Mouse (Mus musculus): Measurements from ENCODE around the gene Trem2. TPM values are rescaled to one million over a fixed set of nuclear protein-coding genes. Genes with fewer than 3 reads are reported as not detected.
"Not testable (repeated sequence)": the region's sequence is repeated elsewhere in the genome, so short reads cannot be mapped to it uniquely, and the experiment has no call there.

Trem2 gene
- polyA plus RNA-seq (2015; fragmentation: Nextera tagmentation; extraction: Ambion mirVana): 4.8 and 5.9 TPM in 2 replicates

- no peak for ATAC-seq (ENCODE audit: low FRiP score)
- H3K4me3 ChIP-seq: no peak within 1 kb of the TSS
- H3K27ac ChIP-seq: no peak within 1 kb of the TSS
- H3K4me1 ChIP-seq (replicated peaks): no peaks in the 10 kb centered on the region
- H3K4me2 ChIP-seq: no peak within 1 kb of the TSS
- H3K36me3 ChIP-seq: no peaks in the 10 kb centered on the region
- H3K9ac ChIP-seq: no peak within 1 kb of the TSS
- no peaks in the 10 kb centered on the region for H3K9me3 ChIP-seq
- 80% methylated on average over 5 of the region's 5 CpGs for WGBS
- H3K27me3 ChIP-seq: no peaks in the 10 kb centered on the region
These were observed at the start of gene Trem2 for GRCm38 (mm10) chr17:48346231-48346630. Gene Trem2, plus strand, starts transcription at chr17:48346401.

- H3K9ac ChIP-seq: no peak within 1 kb of the TSS
- no peaks in the 10 kb centered on the region for H3K36me3 ChIP-seq
- H3K27me3 ChIP-seq: no peaks in the 10 kb centered on the region
- no peak for ATAC-seq (ENCODE audit: low FRiP score)
- no peaks in the 10 kb centered on the region for H3K4me1 ChIP-seq (replicated peaks)
- H3K4me3 ChIP-seq: no peak within 1 kb of the TSS
- no peaks in the 10 kb centered on the region for H3K9me3 ChIP-seq
- no peak within 1 kb of the TSS for H3K4me2 ChIP-seq
- H3K27ac ChIP-seq: no peak within 1 kb of the TSS
- 36% methylated on average over 3 of the region's 4 CpGs for WGBS
These were observed 47.0 kb upstream of the Trem2 start, which contains the start of gene Treml2 for GRCm38 (mm10) chr17:48299203-48299602. Gene Treml2, plus strand, starts transcription at chr17:48299498.

GRCm38 (mm10) chr17:48299756-48300155, 46.4 kb upstream of the Trem2 start:
- 56% methylated on average over 7 of the region's 7 CpGs for WGBS
- no peak for ATAC-seq (ENCODE audit: low FRiP score)
- no peaks in the 10 kb centered on the region for H3K4me1 ChIP-seq (replicated peaks)
- no peaks in the 10 kb centered on the region for H3K27me3 ChIP-seq
- H3K4me2 ChIP-seq: no peak overlapping the region
- no peaks in the 10 kb centered on the region for H3K36me3 ChIP-seq
- no peak overlapping the region for H3K4me3 ChIP-seq
- H3K9me3 ChIP-seq: no peaks in the 10 kb centered on the region
- no peak overlapping the region for H3K9ac ChIP-seq
- no peak overlapping the region for H3K27ac ChIP-seq

- no peak overlapping the region for H3K4me2 ChIP-seq
- 69% methylated on average over 7 of the region's 7 CpGs for WGBS
- ATAC-seq (ENCODE audit: low FRiP score): no peak
- no peaks in the 10 kb centered on the region for H3K27me3 ChIP-seq
- H3K4me1 ChIP-seq (replicated peaks): no peaks in the 10 kb centered on the region
- no peaks in the 10 kb centered on the region for H3K9me3 ChIP-seq
- no peak overlapping the region for H3K27ac ChIP-seq
- H3K4me3 ChIP-seq: no peak overlapping the region
- no peak overlapping the region for H3K9ac ChIP-seq
- H3K36me3 ChIP-seq: no peaks in the 10 kb centered on the region
These were observed 46.0 kb upstream of the Trem2 start for GRCm38 (mm10) chr17:48300199-48300598.

GRCm38 (mm10) chr17:48300861-48301260, 45.3 kb upstream of the Trem2 start:
- WGBS: 83% methylated on average over 9 of the region's 9 CpGs
- Histone ChIP-seq H3K4me3 (no peak overlapping the region), H3K27me3 (no peaks in the 10 kb centered on the region), H3K4me1 (replicated peaks) (no peaks in the 10 kb centered on the region), H3K9me3 (no peaks in the 10 kb centered on the region), H3K4me2 (no peak overlapping the region), H3K27ac (no peak overlapping the region), H3K36me3 (no peaks in the 10 kb centered on the region), H3K9ac (no peak overlapping the region)
- ATAC-seq (ENCODE audit: low FRiP score): no peak

- Histone ChIP-seq H3K9me3 (no peaks in the 10 kb centered on the region), H3K27me3 (no peaks in the 10 kb centered on the region), H3K27ac (no peak overlapping the region), H3K9ac (no peak overlapping the region), H3K4me3 (no peak overlapping the region), H3K4me2 (no peak overlapping the region), H3K4me1 (replicated peaks) (no peaks in the 10 kb centered on the region), H3K36me3 (no peaks in the 10 kb centered on the region)
- whole genome bisulfite sequencing: 85% methylated on average over 5 of the region's 5 CpGs
- no peak for ATAC-seq (ENCODE audit: low FRiP score)
These were observed 44.4 kb upstream of the Trem2 start for GRCm38 (mm10) chr17:48301792-48302191.

- no peak overlapping the region for H3K4me2 ChIP-seq
- H3K36me3 ChIP-seq: no peaks in the 10 kb centered on the region
- no peaks in the 10 kb centered on the region for H3K9me3 ChIP-seq
- H3K27me3 ChIP-seq: no peaks in the 10 kb centered on the region
- H3K27ac ChIP-seq: no peak overlapping the region
- H3K4me3 ChIP-seq: no peak overlapping the region
- no peak for ATAC-seq (ENCODE audit: low FRiP score)
- WGBS: 87% methylated on average over 2 of the region's 2 CpGs
- no peak overlapping the region for H3K9ac ChIP-seq
- no peaks in the 10 kb centered on the region for H3K4me1 ChIP-seq (replicated peaks)
These were observed 34.1 kb upstream of the Trem2 start for GRCm38 (mm10) chr17:48312124-48312523.

- H3K36me3 ChIP-seq; H3K4me2 ChIP-seq; ATAC-seq (ENCODE audit: low FRiP score); H3K9ac ChIP-seq; H3K27ac ChIP-seq; H3K4me3 ChIP-seq; H3K27me3 ChIP-seq; H3K9me3 ChIP-seq; H3K4me1 ChIP-seq (replicated peaks): not testable (repeated sequence)
- 93% methylated on average over 3 of the region's 3 CpGs for WGBS
These were observed 30.2 kb upstream of the Trem2 start, which contains the start of gene B430306N03Rik for GRCm38 (mm10) chr17:48315905-48316579. Gene B430306N03Rik, plus strand, starts transcription at chr17:48316141.

- Histone ChIP-seq H3K9me3 (no peaks in the 10 kb centered on the region), H3K9ac (no peak overlapping the region), H3K36me3 (no peaks in the 10 kb centered on the region), H3K27me3 (no peaks in the 10 kb centered on the region), H3K27ac (no peak overlapping the region), H3K4me1 (replicated peaks) (no peaks in the 10 kb centered on the region), H3K4me3 (no peak overlapping the region), H3K4me2 (no peak overlapping the region)
- WGBS: 100% methylated on average over 1 of the region's 1 CpGs
- no peak for ATAC-seq (ENCODE audit: low FRiP score)
These were observed 27.5 kb upstream of the Trem2 start for GRCm38 (mm10) chr17:48318686-48319085.

GRCm38 (mm10) chr17:48321279-48321678, 24.9 kb upstream of the Trem2 start:
- H3K4me3 ChIP-seq: no peak overlapping the region
- no peak overlapping the region for H3K27ac ChIP-seq
- no peaks in the 10 kb centered on the region for H3K27me3 ChIP-seq
- H3K4me1 ChIP-seq (replicated peaks): no peaks in the 10 kb centered on the region
- WGBS: 87% methylated on average over 2 of the region's 2 CpGs
- H3K9ac ChIP-seq: no peak overlapping the region
- no peak for ATAC-seq (ENCODE audit: low FRiP score)
- no peak overlapping the region for H3K4me2 ChIP-seq
- H3K9me3 ChIP-seq: no peaks in the 10 kb centered on the region
- H3K36me3 ChIP-seq: no peaks in the 10 kb centered on the region

- Histone ChIP-seq H3K4me3 (no peak overlapping the region), H3K9ac (no peak overlapping the region), H3K27ac (no peak overlapping the region), H3K4me2 (no peak overlapping the region), H3K4me1 (replicated peaks) (no peaks in the 10 kb centered on the region), H3K27me3 (no peaks in the 10 kb centered on the region), H3K36me3 (no peaks in the 10 kb centered on the region), H3K9me3 (no peaks in the 10 kb centered on the region)
- 65% methylated on average over 3 of the region's 3 CpGs for WGBS
- ATAC-seq (ENCODE audit: low FRiP score): no peak
These were observed 23.0 kb upstream of the Trem2 start for GRCm38 (mm10) chr17:48323236-48323635.

- H3K9ac ChIP-seq: no peak overlapping the region
- H3K9me3 ChIP-seq: no peaks in the 10 kb centered on the region
- H3K4me2 ChIP-seq: no peak overlapping the region
- no peaks in the 10 kb centered on the region for H3K27me3 ChIP-seq
- H3K4me1 ChIP-seq (replicated peaks): no peaks in the 10 kb centered on the region
- no peaks in the 10 kb centered on the region for H3K36me3 ChIP-seq
- ATAC-seq (ENCODE audit: low FRiP score): no peak
- no peak overlapping the region for H3K4me3 ChIP-seq
- 92% methylated on average over 5 of the region's 5 CpGs for WGBS
- no peak overlapping the region for H3K27ac ChIP-seq
These were observed 21.9 kb upstream of the Trem2 start for GRCm38 (mm10) chr17:48324258-48324657.

- ATAC-seq (ENCODE audit: low FRiP score): no peak
- Histone ChIP-seq H3K4me1 (replicated peaks) (no peaks in the 10 kb centered on the region), H3K9ac (no peak overlapping the region), H3K27me3 (no peaks in the 10 kb centered on the region), H3K36me3 (no peaks in the 10 kb centered on the region), H3K4me3 (no peak overlapping the region), H3K27ac (no peak overlapping the region), H3K4me2 (no peak overlapping the region), H3K9me3 (no peaks in the 10 kb centered on the region)
- WGBS: 97% methylated on average over 6 of the region's 6 CpGs
These were observed 21.1 kb upstream of the Trem2 start for GRCm38 (mm10) chr17:48325093-48325492.
